Mouse (Mus musculus) testis, adult 2 months (tissue): Measurements from ENCODE around the gene Drap1. TPM values are rescaled to one million over a fixed set of nuclear protein-coding genes. Genes with fewer than 3 reads are reported as not detected.

Experiments used
- H3K27ac ChIP-seq: fragments of 200-500 bp; 2 replicates; pipeline ENCODE4 v1.5.1; 2012; ENCODE audit warnings: low read depth, low read length; ENCODE audit not compliant: control insufficient read depth, insufficient read depth
- H3K27me3 ChIP-seq: fragments of 200-500 bp; 2 replicates; pipeline ENCODE4 v1.6.1; 2012; ENCODE audit warnings: mild to moderate bottlenecking, low read length, moderate library complexity; ENCODE audit not compliant: control insufficient read depth, insufficient read depth
- H3K36me3 ChIP-seq: fragments of 200-500 bp; 2 replicates; pipeline ENCODE4 v1.6.1; 2012; ENCODE audit warnings: mild to moderate bottlenecking, low read length; ENCODE audit not compliant: control insufficient read depth, insufficient read depth
- H3K4me1 ChIP-seq: fragments of 200-500 bp; 2 replicates; pipeline ENCODE4 v1.6.1; 2012; ENCODE audit warnings: low read length; ENCODE audit not compliant: control insufficient read depth, insufficient read depth
- H3K4me3 ChIP-seq: fragments of 200-500 bp; 2 replicates; pipeline ENCODE4 v1.5.1; 2012; ENCODE audit warnings: low read depth, mild to moderate bottlenecking, low read length, moderate library complexity, mixed read lengths; ENCODE audit not compliant: control insufficient read depth
- CTCF ChIP-seq: fragments of 200-500 bp; IDR thresholded peaks from 2 replicates; pipeline ENCODE4 v1.5.1; 2012; ENCODE audit warnings: low read depth, mild to moderate bottlenecking, inconsistent platforms, low read length, moderate library complexity; ENCODE audit not compliant: control insufficient read depth, insufficient read depth, insufficient replicate concordance
- POLR2A ChIP-seq: fragments of 200-500 bp; IDR thresholded peaks from 2 replicates; pipeline ENCODE4 v1.6.1; 2012; ENCODE audit warnings: low read depth, mild to moderate bottlenecking, inconsistent platforms, low read length, moderate library complexity; ENCODE audit not compliant: control insufficient read depth
- polyA plus RNA-seq: library from polyadenylated mRNA; depleted of rRNA; stranded (reverse); fragments of >200 nt; gene quantifications from 2 replicates; pipeline ENCODE4 v1.2.3, GENCODE M21; 2012

Drap1 gene
- polyA plus RNA-seq, 1 experiment: 290 TPM

GRCm38 (mm10) chr19:5447515-5448353, 23.0 kb upstream of the Drap1 start, which contains the start of gene Fosl1:
Gene Fosl1 (plus strand): TSS chr19:5447547.
- H3K27me3 ChIP-seq: no peaks in the 10 kb centered on the region
- TF ChIP-seq POLR2A: no peak
- no peak for TF ChIP-seq CTCF
- peaks cover 20% of the 10 kb centered on the region for H3K4me1 ChIP-seq
- no peaks in the 10 kb centered on the region for H3K36me3 ChIP-seq
- no peak within 1 kb of the TSS for H3K27ac ChIP-seq
- peak within 1 kb of the TSS; percentile 83 for H3K4me3 ChIP-seq

- H3K36me3 ChIP-seq: no peaks in the 10 kb centered on the region
- H3K4me3 ChIP-seq: no peak overlapping the region
- peaks cover 20% of the 10 kb centered on the region for H3K4me1 ChIP-seq
- H3K27me3 ChIP-seq: no peaks in the 10 kb centered on the region
- H3K27ac ChIP-seq: no peak overlapping the region
- TF ChIP-seq CTCF (no peak), POLR2A (no peak)
Measured at GRCm38 (mm10) chr19:5445747-5446146, 21.0 kb upstream of the Drap1 start.

GRCm38 (mm10) chr19:5444954-5445353, 20.2 kb upstream of the Drap1 start:
- Histone ChIP-seq H3K27me3 (no peaks in the 10 kb centered on the region), H3K4me3 (no peak overlapping the region)
- TF ChIP-seq POLR2A: no peak
- TF ChIP-seq CTCF: no peak

GRCm38 (mm10) chr19:5444371-5444908, 19.7 kb upstream of the Drap1 start:
- TF ChIP-seq CTCF (no peak), POLR2A (no peak)
- H3K36me3 ChIP-seq: no peaks in the 10 kb centered on the region
- H3K27me3 ChIP-seq: no peaks in the 10 kb centered on the region
- H3K27ac ChIP-seq: no peak overlapping the region
- no peak overlapping the region for H3K4me3 ChIP-seq
- H3K4me1 ChIP-seq: peaks cover 20% of the 10 kb centered on the region

More at GRCm38 (mm10) chr19:5444954-5445353, 20.2 kb upstream of the Drap1 start:
- H3K27ac ChIP-seq: no peak overlapping the region
- peaks cover 20% of the 10 kb centered on the region for H3K4me1 ChIP-seq
- H3K36me3 ChIP-seq: no peaks in the 10 kb centered on the region

- Histone ChIP-seq H3K4me3 (no peak overlapping the region), H3K27ac (no peak overlapping the region)
- TF ChIP-seq POLR2A (no peak), CTCF (no peak)
Measured at GRCm38 (mm10) chr19:5433951-5434350, 9.2 kb upstream of the Drap1 start.

GRCm38 (mm10) chr19:5432992-5433852, 8.4 kb upstream of the Drap1 start:
- 0 out of 2 replicates have a peak overlapping the region, but pooled peaks have one; percentile 26 for H3K27ac ChIP-seq
- H3K4me3 ChIP-seq: no peak overlapping the region
- peaks cover 6% of the 10 kb centered on the region for H3K4me1 ChIP-seq
- no peaks in the 10 kb centered on the region for H3K27me3 ChIP-seq
- TF ChIP-seq CTCF (no peak), POLR2A (no peak)
- no peaks in the 10 kb centered on the region for H3K36me3 ChIP-seq

More at GRCm38 (mm10) chr19:5433951-5434350, 9.2 kb upstream of the Drap1 start:
- Histone ChIP-seq H3K4me1 (peaks cover 6% of the 10 kb centered on the region), H3K27me3 (no peaks in the 10 kb centered on the region), H3K36me3 (no peaks in the 10 kb centered on the region)

GRCm38 (mm10) chr19:5431911-5432464, 7.2 kb upstream of the Drap1 start:
- Histone ChIP-seq H3K4me1 (peaks cover 6% of the 10 kb centered on the region), H3K27me3 (no peaks in the 10 kb centered on the region), H3K4me3 (no peak overlapping the region), H3K36me3 (no peaks in the 10 kb centered on the region), H3K27ac (no peak overlapping the region)
- TF ChIP-seq CTCF (no peak), POLR2A (no peak)
